Mouse (Mus musculus) ES-Bruce4 (cell line): ENCODE measurements around the gene Gsto2.

Experiments used
- CTCF ChIP-seq: IDR thresholded peaks from one replicate; pipeline ENCODE4 v1.8.1; 2011; ENCODE audit warnings: low read depth, low read length
- POLR2A ChIP-seq: IDR thresholded peaks from one replicate; pipeline ENCODE4 v1.8.1; 2011; ENCODE audit warnings: low read length; ENCODE audit not compliant: insufficient read depth

DNA sequence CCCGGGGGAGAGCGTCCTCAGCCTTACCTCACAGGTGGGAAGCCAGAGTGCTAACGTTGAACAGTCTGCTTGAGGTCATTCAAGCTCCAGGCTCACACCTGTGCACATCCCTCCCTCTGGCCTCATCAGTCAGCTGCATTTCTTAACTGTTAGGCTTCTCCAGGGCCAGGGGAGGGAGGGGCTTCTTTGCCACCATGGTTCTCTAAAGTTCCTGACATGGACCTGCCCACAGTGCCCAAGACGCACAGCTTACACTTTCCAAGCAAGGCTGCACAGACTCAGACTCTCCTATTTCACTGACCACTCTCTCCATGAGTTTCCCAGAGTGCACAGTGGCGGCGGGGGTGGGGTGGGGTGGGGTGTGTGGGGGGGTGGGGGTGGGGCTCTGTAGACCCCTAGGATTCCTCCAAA lies 43.6 kb downstream of the Gsto2 start:
- TF ChIP-seq CTCF (no peak), POLR2A (no peak)
